In genomic region chr17:17899268-17899667, GRCm38 (mm10) we compare ENCODE assay signal across 13 mouse cellular contexts. TPM values are rescaled to one million over a fixed set of nuclear protein-coding genes. Genes with fewer than 3 reads are reported as not detected.
DNase-seq lines count a peak whose midpoint lies in the region; ATAC-seq and TF ChIP-seq lines count a peak whose summit lies in the region.
"Had no signal": no experiment of that assay in that cellular context is flagged by ENCODE, and none has a peak within 500 bp of the region (broad histone marks: within the 10 kb centered on the region; RNA-seq: fewer than 3 reads in every experiment).

No protein-coding gene starts in this region.

- in situ Hi-C loops in CH12.LX (cut with MboI; ENCODE audit: low pct_ligation_motif_present, low pct_unique_long_range_greater_than_20kb, low sequenced_read_pairs) = loop anchor here (5.0 kb wide), 1 partner anchor 132 kb away; no protein-coding TSS in a partner anchor

- TF ChIP-seq RAD21 in CH12.LX (IDR thresholded peaks at IDR 0.05; ENCODE audit: low read depth, low read length) = peak; percentile 76

- dilution Hi-C loops in CH12.LX (cut with MboI; ENCODE audit: extremely low pct_ligation_motif_present, extremely low pct_unique_long_range_greater_than_20kb, low sequenced_read_pairs) = no loop called here

- peak; percentile 14 to 75; a peak in 2 of 4 replicates for TF ChIP-seq CTCF in CH12.LX (conservative IDR thresholded peaks at IDR 0.05 in 1 of 2, IDR thresholded peaks at IDR 0.05 in 1 of 2; ENCODE audit: low read depth in 2 of 2, low read length in 2 of 2)

- no peaks in the 10 kb centered on the region for H3K79me2 ChIP-seq in CH12.LX (replicated peaks; ENCODE audit: control insufficient read depth, extremely low read depth, insufficient read depth, poor library complexity, severe bottlenecking)

- no peak overlapping the region for H3K27ac ChIP-seq in hindbrain, embryonic 15.5 days (replicated peaks)
- no peak overlapping the region for H3K27ac ChIP-seq in hindbrain, embryonic 13.5 days
- H3K27ac ChIP-seq in CH12.LX (ENCODE audit: insufficient read depth, low read depth) = no peak overlapping the region
- no peak overlapping the region for H3K27ac ChIP-seq in embryonic facial prominence, embryonic 14.5 days (replicated peaks; ENCODE audit: low read depth, low read length)
- H3K27ac ChIP-seq: lung, embryonic 15.5 days had no signal

- no peaks in the 10 kb centered on the region for H3K9me3 ChIP-seq in hindbrain, embryonic 15.5 days
- H3K9me3 ChIP-seq in hindbrain, embryonic 13.5 days = no peaks in the 10 kb centered on the region
- H3K9me3 ChIP-seq in CH12.LX (replicated peaks; ENCODE audit: low read length) = no peaks in the 10 kb centered on the region
- H3K9me3 ChIP-seq in embryonic facial prominence, embryonic 14.5 days (ENCODE audit: control insufficient read depth, low read length) = no peaks in the 10 kb centered on the region
- H3K9me3 ChIP-seq: lung, embryonic 15.5 days had no signal

- no peak for TF ChIP-seq EP300 in CH12.LX (IDR thresholded peaks at IDR 0.05; ENCODE audit: low read length)

- H3K36me3 ChIP-seq in hindbrain, embryonic 15.5 days = no peaks in the 10 kb centered on the region
- no peaks in the 10 kb centered on the region for H3K36me3 ChIP-seq in hindbrain, embryonic 13.5 days
- H3K36me3 ChIP-seq in CH12.LX (replicated peaks in 1 of 2; ENCODE audit: control insufficient read depth in 1 of 2, insufficient read depth in 1 of 2, low read length in 1 of 2) = no peaks in the 10 kb centered on the region
- H3K36me3 ChIP-seq in embryonic facial prominence, embryonic 14.5 days (ENCODE audit: control insufficient read depth, insufficient read depth, low read length) = no peaks in the 10 kb centered on the region
- H3K36me3 ChIP-seq: lung, embryonic 15.5 days had no signal

- DNase-seq in 3T3-L1 (ENCODE audit: low read depth, low spot score) (peak; percentile 62), CH12.LX (ENCODE audit: extremely low read depth) (peak; percentile 47)
- peak; percentile 49 for DNase-seq in embryonic facial prominence, embryonic 14.5 days (ENCODE audit: low spot score)
- DNase-seq in spleen, postnatal 14 days (ENCODE audit: low spot score in 2 of 2) = no peak
- no peak for DNase-seq in gastrocnemius, postnatal 36 days
- DNase-seq in adrenal gland, adult 18-20 months (ENCODE audit: low spot score in 2 of 2) = no peak
- DNase-seq: cerebellum, adult 9-10 months; thymus, postnatal 14 days had no signal

- no peaks in the 10 kb centered on the region; the same call in 1 of the 2 replicates for H3K27me3 ChIP-seq in hindbrain, embryonic 15.5 days
- H3K27me3 ChIP-seq in hindbrain, embryonic 13.5 days = no peaks in the 10 kb centered on the region
- H3K27me3 ChIP-seq in CH12.LX (replicated peaks) = no peaks in the 10 kb centered on the region
- H3K27me3 ChIP-seq in embryonic facial prominence, embryonic 14.5 days (replicated peaks; ENCODE audit: control insufficient read depth, insufficient read depth, low read length) = no peaks in the 10 kb centered on the region
- H3K27me3 ChIP-seq: lung, embryonic 15.5 days had no signal

- intact Hi-C loops in gastrocnemius, postnatal 36 days (cut with DNase I) = loop anchor here (5.0 kb wide), 1 partner anchor 57 kb away; no protein-coding TSS in a partner anchor

- WGBS in hindbrain, embryonic 15.5 days = 79% methylated on average over 2 of the region's 2 CpGs
- 80% methylated on average over 2 of the region's 2 CpGs for WGBS in hindbrain, embryonic 13.5 days
- WGBS in embryonic facial prominence, embryonic 14.5 days = 76% methylated on average over 2 of the region's 2 CpGs

- 0 out of 2 replicates have a peak, but pooled peaks have one; percentile 48 for ATAC-seq in hindbrain, embryonic 15.5 days (ENCODE audit: low FRiP score, low read depth)
- ATAC-seq in hindbrain, embryonic 13.5 days (ENCODE audit: low FRiP score) = no peak
- ATAC-seq in embryonic facial prominence, embryonic 14.5 days (ENCODE audit: low read depth) = no peak

- H3K4me1 ChIP-seq in hindbrain, embryonic 15.5 days (replicated peaks) = no peaks in the 10 kb centered on the region
- H3K4me1 ChIP-seq in hindbrain, embryonic 13.5 days (replicated peaks) = no peaks in the 10 kb centered on the region
- H3K4me1 ChIP-seq in CH12.LX (ENCODE audit: control insufficient read depth in 1 of 2, insufficient read depth in 2 of 2) = peaks cover 2 to 20% of the 10 kb centered on the region in 2 experiments; a peak in 3 of 4 replicates
- H3K4me1 ChIP-seq in embryonic facial prominence, embryonic 14.5 days (ENCODE audit: control insufficient read depth, insufficient read depth, low read length) = no peaks in the 10 kb centered on the region
- H3K4me1 ChIP-seq: lung, embryonic 15.5 days had no signal

- no peak overlapping the region for H3K9ac ChIP-seq in hindbrain, embryonic 15.5 days
- no peak overlapping the region for H3K9ac ChIP-seq in hindbrain, embryonic 13.5 days
- H3K9ac ChIP-seq in CH12.LX (ENCODE audit: insufficient read depth, low read depth) = no peak overlapping the region
- no peak overlapping the region for H3K9ac ChIP-seq in embryonic facial prominence, embryonic 14.5 days (ENCODE audit: low read depth, low read length)
- H3K9ac ChIP-seq: lung, embryonic 15.5 days had no signal

- H3K4me2 ChIP-seq in hindbrain, embryonic 15.5 days = no peak overlapping the region
- H3K4me2 ChIP-seq in hindbrain, embryonic 13.5 days = no peak overlapping the region
- H3K4me2 ChIP-seq in CH12.LX (ENCODE audit: insufficient read depth, low read depth, poor library complexity, severe bottlenecking) = no peak overlapping the region
- no peak overlapping the region for H3K4me2 ChIP-seq in embryonic facial prominence, embryonic 14.5 days (ENCODE audit: low read depth, low read length)
- H3K4me2 ChIP-seq: lung, embryonic 15.5 days had no signal

- no peak overlapping the region for H3K4me3 ChIP-seq in hindbrain, embryonic 15.5 days
- no peak overlapping the region for H3K4me3 ChIP-seq in hindbrain, embryonic 13.5 days
- H3K4me3 ChIP-seq in CH12.LX (replicated peaks in 1 of 3; ENCODE audit: low read depth in 2 of 3, low read length in 2 of 3, poor library complexity in 1 of 3) = no peak overlapping the region
- no peak overlapping the region for H3K4me3 ChIP-seq in embryonic facial prominence, embryonic 14.5 days (ENCODE audit: low read depth, low read length)
- H3K4me3 ChIP-seq: lung, embryonic 15.5 days had no signal

- no peak for TF ChIP-seq POLR2A in CH12.LX (IDR thresholded peaks at IDR 0.05; ENCODE audit: low read depth, low read length)

TF ChIP-seq in CH12.LX, 34 proteins besides CTCF, POLR2A, EP300 and RAD21:
- TF ChIP-seq CHD2 (IDR thresholded peaks at IDR 0.05; ENCODE audit: low read length) = no peak
- peak; percentile 64 for TF ChIP-seq SMC3 (IDR thresholded peaks at IDR 0.05; ENCODE audit: low read depth, low read length)
- TF ChIP-seq USF2 (conservative IDR thresholded peaks at IDR 0.05; ENCODE audit: low read depth, low read length) = no peak
- TF ChIP-seq HCFC1 (IDR thresholded peaks at IDR 0.05; ENCODE audit: low read depth, low read length) = no peak
- no peak for TF ChIP-seq SIN3A (IDR thresholded peaks at IDR 0.05; ENCODE audit: low read length)

RNA-seq across cellular contexts. Expression of gene Fpr3, which starts 11.6 kb away (rescaled TPM):
- not detected in 2 replicates for polyA plus RNA-seq in hindbrain, embryonic 15.5 days (2015; fragmentation: Nextera tagmentation; extraction: Ambion mirVana)
- polyA plus RNA-seq in hindbrain, embryonic 13.5 days (2015; fragmentation: Nextera tagmentation; extraction: Ambion mirVana) = not detected in 2 replicates
- total RNA-seq in CH12.LX (2012; rRNA removed) (not detected in 2 replicates), CH12.LX (2014; rRNA removed) (not detected in 2 replicates)
- polyA plus RNA-seq in CH12.LX (2012; ENCODE audit: insufficient read length, low read depth) = not detected in 2 replicates
- polyA plus RNA-seq in embryonic facial prominence, embryonic 14.5 days (2014; fragmentation: Nextera tagmentation; extraction: Ambion mirVana) = not detected in 2 replicates
- total RNA-seq in gastrocnemius, postnatal 36 days (2021) = not detected
- not detected for total RNA-seq in adrenal gland, adult 18-20 months (2021)
- total RNA-seq: layer of hippocampus, postnatal 10 days had no signal
- polyA plus RNA-seq: heart, embryonic 16.5 days; lung, embryonic 15.5 days had no signal

RNA-seq across cellular contexts. Expression of gene Fpr2, which starts 11.6 kb away (rescaled TPM):
- polyA plus RNA-seq in hindbrain, embryonic 15.5 days (2015; fragmentation: Nextera tagmentation; extraction: Ambion mirVana) = 0.18 TPM in 1 of 2 replicates, not detected in the other
- polyA plus RNA-seq in hindbrain, embryonic 13.5 days (2015; fragmentation: Nextera tagmentation; extraction: Ambion mirVana) = not detected in 2 replicates
- not detected in 2 replicates for total RNA-seq in CH12.LX (2012; rRNA removed)
- not detected in 2 replicates for total RNA-seq in CH12.LX (2014; rRNA removed)
- polyA plus RNA-seq in CH12.LX (2012; ENCODE audit: insufficient read length, low read depth) = not detected in 2 replicates
- 0.34 and 1.1 TPM in 2 replicates for polyA plus RNA-seq in embryonic facial prominence, embryonic 14.5 days (2014; fragmentation: Nextera tagmentation; extraction: Ambion mirVana)
- total RNA-seq in gastrocnemius, postnatal 36 days (2021) = not detected
- not detected for total RNA-seq in adrenal gland, adult 18-20 months (2021)

RNA-seq across cellular contexts. Expression of gene Fpr1, which starts 15.5 kb away (rescaled TPM):
- polyA plus RNA-seq in hindbrain, embryonic 15.5 days (2015; fragmentation: Nextera tagmentation; extraction: Ambion mirVana) = 0.18 and 0.31 TPM in 2 replicates
- polyA plus RNA-seq in hindbrain, embryonic 13.5 days (2015; fragmentation: Nextera tagmentation; extraction: Ambion mirVana) = not detected in 2 replicates
- total RNA-seq in CH12.LX (2012; rRNA removed) (not detected in 2 replicates), CH12.LX (2014; rRNA removed) (not detected in 2 replicates)
- polyA plus RNA-seq in CH12.LX (2012; ENCODE audit: insufficient read length, low read depth) = not detected in 2 replicates
- polyA plus RNA-seq in embryonic facial prominence, embryonic 14.5 days (2014; fragmentation: Nextera tagmentation; extraction: Ambion mirVana) = 0.30 and 0.89 TPM in 2 replicates
- not detected for total RNA-seq in gastrocnemius, postnatal 36 days (2021)
- total RNA-seq in adrenal gland, adult 18-20 months (2021) = not detected
- total RNA-seq: layer of hippocampus, postnatal 10 days had no signal

RNA-seq across cellular contexts. Expression of gene Has1, which starts 44.3 kb away (rescaled TPM):
- polyA plus RNA-seq in hindbrain, embryonic 15.5 days (2015; fragmentation: Nextera tagmentation; extraction: Ambion mirVana) = 1.1 TPM in 2 replicates
- polyA plus RNA-seq in hindbrain, embryonic 13.5 days (2015; fragmentation: Nextera tagmentation; extraction: Ambion mirVana) = 1.1 and 1.2 TPM in 2 replicates
- total RNA-seq in CH12.LX (2012; rRNA removed) = not detected in 2 replicates
- not detected in 2 replicates for total RNA-seq in CH12.LX (2014; rRNA removed)
- polyA plus RNA-seq in CH12.LX (2012; ENCODE audit: insufficient read length, low read depth) = not detected in 2 replicates
- 1.0 and 1.7 TPM in 2 replicates for polyA plus RNA-seq in embryonic facial prominence, embryonic 14.5 days (2014; fragmentation: Nextera tagmentation; extraction: Ambion mirVana)
- total RNA-seq in gastrocnemius, postnatal 36 days (2021) = under 1 TPM in 1 of 2 experiments, not detected in 1; 0.26 TPM
- total RNA-seq in adrenal gland, adult 18-20 months (2021) = under 1 TPM in 1 of 2 experiments, not detected in 1; 0.13 TPM

Comparison
In these comparisons a context has a peak if more than half of its experiments do, and no peak if none do; other contexts are left out.
1. DNase-seq: peak in 3T3-L1 (single experiment), CH12.LX (single experiment) and embryonic facial prominence, embryonic 14.5 days (single experiment); none in spleen, postnatal 14 days (0 of 2), gastrocnemius, postnatal 36 days (0 of 2) and adrenal gland, adult 18-20 months (0 of 2).